Mouse (Mus musculus) midbrain, embryonic 13.5 days (tissue): Measurements from ENCODE around the gene Parvg. TPM values are rescaled to one million over a fixed set of nuclear protein-coding genes. Genes with fewer than 3 reads are reported as not detected.
A peak's percentile ranks its signal among the peaks of the same experiment; 100 is the strongest.

Experiments
- ATAC-seq: fragments of 200-750 bp; cut with Nextera tagmentation; 2 replicates; pipeline ENCODE4 v1.8.0; 2017; ENCODE audit warnings: mild to moderate bottlenecking, moderate TSS enrichment, moderate library complexity
- H3K27ac ChIP-seq: fragments of 300-500 bp; sonication (generic); 2 replicates; pipeline ENCODE4 v1.5.1; 2015; ENCODE audit warnings: inconsistent platforms, mild to moderate bottlenecking, moderate library complexity
- H3K27me3 ChIP-seq: fragments of 300-500 bp; sonication (generic); 2 replicates; pipeline ENCODE4 v1.6.1; 2015; ENCODE audit warnings: mild to moderate bottlenecking, inconsistent platforms
- H3K36me3 ChIP-seq: fragments of 300-500 bp; sonication (generic); 2 replicates; pipeline ENCODE4 v1.6.1; 2015; ENCODE audit warnings: mild to moderate bottlenecking, inconsistent platforms
- H3K4me1 ChIP-seq: fragments of 300-500 bp; sonication (generic); replicated peaks from 2 replicates; pipeline ENCODE4 v1.6.1; 2015; ENCODE audit warnings: inconsistent platforms
- H3K4me2 ChIP-seq: fragments of 300-500 bp; sonication (generic); replicated peaks from 2 replicates; pipeline ENCODE4 v1.6.1; 2015; ENCODE audit warnings: moderate library complexity, mild to moderate bottlenecking, inconsistent platforms
- H3K4me3 ChIP-seq: fragments of 300-500 bp; sonication (generic); replicated peaks from 2 replicates; pipeline ENCODE4 v1.5.1; 2015; ENCODE audit warnings: mild to moderate bottlenecking, inconsistent platforms
- H3K9ac ChIP-seq: fragments of 300-500 bp; sonication (generic); replicated peaks from 2 replicates; pipeline ENCODE4 v1.6.1; 2015; ENCODE audit warnings: mild to moderate bottlenecking, inconsistent platforms
- H3K9me3 ChIP-seq: fragments of 300-500 bp; sonication (generic); 2 replicates; pipeline ENCODE4 v1.6.1; 2016; ENCODE audit warnings: mild to moderate bottlenecking, inconsistent platforms
- WGBS: fragments of 180-500 bp; shearing (Covaris S2); methylation state at CpG from one replicate; pipeline ENCODE4 v1.1.7; 2015; 5-methylcytosine and 5-hydroxymethylcytosine counted together
- polyA plus RNA-seq: library from polyadenylated mRNA; unstranded; fragments of >200 nt; fragmentation: Nextera tagmentation; extraction: Ambion mirVana; gene quantifications from 2 replicates; pipeline ENCODE4 v1.2.1, GENCODE M21; 2015

Gene Parvg
- polyA plus RNA-seq, 1 experiment from 2014 or later = 0.78 TPM

GRCm38 (mm10) chr15:84311295-84312085 lies 12.3 kb upstream of the Parvg start:
- no peak overlapping the region for H3K27ac ChIP-seq
- no peak overlapping the region for H3K4me3 ChIP-seq
- H3K9ac ChIP-seq = no peak overlapping the region
- no peaks in the 10 kb centered on the region for H3K9me3 ChIP-seq
- H3K36me3 ChIP-seq = no peaks in the 10 kb centered on the region
- 80% methylated on average over 9 of the region's 9 CpGs for WGBS
- H3K4me2 ChIP-seq = no peak overlapping the region
- H3K27me3 ChIP-seq = peaks cover 8% of the 10 kb centered on the region
- H3K4me1 ChIP-seq = peaks cover 64% of the 10 kb centered on the region
- ATAC-seq = no peak

GRCm38 (mm10) chr15:84312878-84313565 lies 10.8 kb upstream of the Parvg start:
- Histone ChIP-seq H3K9me3 (no peaks in the 10 kb centered on the region), H3K4me2 (no peak overlapping the region), H3K4me1 (peaks cover 64% of the 10 kb centered on the region), H3K4me3 (no peak overlapping the region), H3K27ac (peak overlapping the region; percentile 73; the same call in 1 of the 2 replicates), H3K36me3 (no peaks in the 10 kb centered on the region), H3K27me3 (peaks cover 8% of the 10 kb centered on the region), H3K9ac (no peak overlapping the region)
- 55% methylated on average over 9 of the region's 10 CpGs for WGBS
- no peak for ATAC-seq

- H3K36me3 ChIP-seq = no peaks in the 10 kb centered on the region
- ATAC-seq = no peak
- H3K4me2 ChIP-seq = no peak overlapping the region
- H3K4me3 ChIP-seq = no peak overlapping the region
- 32% methylated on average over 9 of the region's 9 CpGs for WGBS
- 0 out of 2 replicates have a peak overlapping the region, but pooled peaks have one; percentile 1 for H3K9ac ChIP-seq
- no peaks in the 10 kb centered on the region for H3K9me3 ChIP-seq
- peak overlapping the region; percentile 73 for H3K27ac ChIP-seq
- peaks cover 64% of the 10 kb centered on the region for H3K4me1 ChIP-seq
- H3K27me3 ChIP-seq = peaks cover 8% of the 10 kb centered on the region
Measured at GRCm38 (mm10) chr15:84313566-84313878, 10.3 kb upstream of the Parvg start.

- peak overlapping the region; percentile 73 for H3K27ac ChIP-seq
- 0 out of 2 replicates have a peak overlapping the region, but pooled peaks have one; percentile 9 for H3K4me2 ChIP-seq
- H3K9me3 ChIP-seq = no peaks in the 10 kb centered on the region
- H3K36me3 ChIP-seq = no peaks in the 10 kb centered on the region
- 0 out of 2 replicates have a peak, but pooled peaks have one; percentile 19 for ATAC-seq
- peaks cover 8% of the 10 kb centered on the region for H3K27me3 ChIP-seq
- no peak overlapping the region for H3K4me3 ChIP-seq
- peaks cover 53% of the 10 kb centered on the region for H3K4me1 ChIP-seq
- 15% methylated on average over 18 of the region's 18 CpGs for WGBS
- H3K9ac ChIP-seq = no peak overlapping the region
Measured at GRCm38 (mm10) chr15:84314420-84315080, 9.3 kb upstream of the Parvg start.

GRCm38 (mm10) chr15:84315276-84316046 lies 8.4 kb upstream of the Parvg start:
- WGBS = 47% methylated on average over 15 of the region's 15 CpGs
- no peak for ATAC-seq
- Histone ChIP-seq H3K4me3 (no peak overlapping the region), H3K4me2 (no peak overlapping the region), H3K4me1 (peaks cover 48% of the 10 kb centered on the region), H3K36me3 (no peaks in the 10 kb centered on the region), H3K27me3 (peaks cover 8% of the 10 kb centered on the region), H3K9me3 (no peaks in the 10 kb centered on the region), H3K9ac (no peak overlapping the region), H3K27ac (peak overlapping the region; percentile 19; the same call in 1 of the 2 replicates)

- no peak for ATAC-seq
Measured at GRCm38 (mm10) chr15:84319393-84319792, 4.4 kb upstream of the Parvg start.

GRCm38 (mm10) chr15:84321544-84322174 lies 2.2 kb upstream of the Parvg start:
- Histone ChIP-seq H3K36me3 (no peaks in the 10 kb centered on the region), H3K27ac (no peak overlapping the region), H3K27me3 (no peaks in the 10 kb centered on the region; the same call in 1 of the 2 replicates), H3K4me2 (no peak overlapping the region), H3K9ac (no peak overlapping the region), H3K9me3 (no peaks in the 10 kb centered on the region), H3K4me3 (no peak overlapping the region), H3K4me1 (peaks cover 10% of the 10 kb centered on the region)
- WGBS = 85% methylated on average over 8 of the region's 8 CpGs
- ATAC-seq = no peak

More at GRCm38 (mm10) chr15:84319393-84319792, 4.4 kb upstream of the Parvg start:
- Histone ChIP-seq H3K4me1 (peaks cover 20% of the 10 kb centered on the region), H3K9me3 (no peaks in the 10 kb centered on the region), H3K4me2 (no peak overlapping the region), H3K4me3 (no peak overlapping the region), H3K9ac (no peak overlapping the region), H3K27ac (no peak overlapping the region), H3K36me3 (no peaks in the 10 kb centered on the region), H3K27me3 (no peaks in the 10 kb centered on the region; the same call in 1 of the 2 replicates)
- 96% methylated on average over 4 of the region's 4 CpGs for WGBS

- H3K4me1 ChIP-seq = peaks cover 10% of the 10 kb centered on the region
- H3K27ac ChIP-seq = no peak overlapping the region
- no peaks in the 10 kb centered on the region for H3K36me3 ChIP-seq
- no peaks in the 10 kb centered on the region; the same call in 1 of the 2 replicates for H3K27me3 ChIP-seq
- no peak overlapping the region for H3K9ac ChIP-seq
- H3K9me3 ChIP-seq = no peaks in the 10 kb centered on the region
- WGBS = 78% methylated on average over 8 of the region's 8 CpGs
- no peak for ATAC-seq
- no peak overlapping the region for H3K4me2 ChIP-seq
- no peak overlapping the region for H3K4me3 ChIP-seq
Measured at GRCm38 (mm10) chr15:84324870-84325553, 1.2 kb downstream of the Parvg start.

- no peaks in the 10 kb centered on the region for H3K9me3 ChIP-seq
- no peak overlapping the region for H3K9ac ChIP-seq
- no peak overlapping the region for H3K4me3 ChIP-seq
- no peak overlapping the region for H3K27ac ChIP-seq
- 0 out of 2 replicates have a peak, but pooled peaks have one; percentile 27 for ATAC-seq
- no peaks in the 10 kb centered on the region; the same call in 1 of the 2 replicates for H3K27me3 ChIP-seq
- H3K4me2 ChIP-seq = no peak overlapping the region
- H3K36me3 ChIP-seq = no peaks in the 10 kb centered on the region
- H3K4me1 ChIP-seq = peaks cover 10% of the 10 kb centered on the region
- WGBS = 41% methylated on average over 12 of the region's 12 CpGs
Measured at GRCm38 (mm10) chr15:84325736-84326135, 1.9 kb downstream of the Parvg start.

GRCm38 (mm10) chr15:84328870-84329269 lies 5.0 kb downstream of the Parvg start:
- H3K4me2 ChIP-seq = no peak overlapping the region
- H3K27me3 ChIP-seq = no peaks in the 10 kb centered on the region; the same call in 1 of the 2 replicates
- H3K36me3 ChIP-seq = no peaks in the 10 kb centered on the region
- no peak overlapping the region for H3K9ac ChIP-seq
- no peak overlapping the region for H3K27ac ChIP-seq
- no peak for ATAC-seq
- 88% methylated on average over 10 of the region's 10 CpGs for WGBS
- peaks cover 11% of the 10 kb centered on the region; the same call in 1 of the 2 replicates for H3K4me1 ChIP-seq
- H3K4me3 ChIP-seq = no peak overlapping the region
- no peaks in the 10 kb centered on the region for H3K9me3 ChIP-seq
